Mouse (Mus musculus): ENCODE data around the gene Hmcn2.

DNA sequence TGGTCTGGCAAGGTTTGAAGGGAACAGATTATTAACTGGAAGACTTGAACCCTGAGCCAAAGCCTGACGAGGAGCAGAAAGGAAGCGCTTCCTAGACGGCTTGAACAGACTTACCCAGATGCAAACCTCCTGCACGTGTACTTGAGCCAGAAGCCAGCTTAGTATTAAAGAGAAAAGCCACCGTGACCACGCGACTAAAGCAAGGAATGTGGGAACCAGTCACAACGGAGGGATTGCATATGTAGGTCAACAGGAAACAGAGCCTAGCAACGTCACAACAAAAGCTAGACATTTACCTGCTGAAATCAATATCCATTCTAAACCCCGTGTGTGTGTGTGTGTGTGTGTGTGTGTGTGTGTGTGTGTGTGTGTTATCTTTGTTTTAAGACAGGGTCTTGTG, 13.0 kb downstream of the Hmcn2 start:
- TF ChIP-seq CTCF (IDR thresholded peaks at IDR 0.05; ENCODE audit: extremely low read depth, insufficient read depth, low read length) (no peak), POLR2A (IDR thresholded peaks at IDR 0.05; ENCODE audit: extremely low read depth, insufficient read depth, low read length) (no peak)
